Mouse (Mus musculus) lung, adult 2 months (tissue): Measurements from ENCODE around the gene Kif2a. TPM values are rescaled to one million over a fixed set of nuclear protein-coding genes. Genes with fewer than 3 reads are reported as not detected.

Source experiments
- DNase-seq: peaks from one replicate; pipeline ENCODE4 v3.0.0; 2022
- H3K4me1 ChIP-seq: fragments of 200-500 bp; 2 replicates; pipeline ENCODE4 v1.6.1; 2011; ENCODE audit warnings: low read length; ENCODE audit not compliant: control insufficient read depth, insufficient read depth
- H3K4me3 ChIP-seq: fragments of 200-500 bp; replicated peaks from 2 replicates; pipeline ENCODE3; 2011; ENCODE audit warnings: low read depth, mild to moderate bottlenecking, control low read depth, low read length; ENCODE audit errors: extremely low read depth
- CTCF ChIP-seq: fragments of 200-500 bp; IDR thresholded peaks from 2 replicates; pipeline ENCODE4 v1.5.1; 2011; ENCODE audit warnings: mild to moderate bottlenecking, low read length, control low read depth; ENCODE audit not compliant: insufficient read depth
- POLR2A ChIP-seq: fragments of 200-500 bp; IDR thresholded peaks from 2 replicates; pipeline ENCODE4 v1.6.1; 2011; ENCODE audit warnings: low read depth, mild to moderate bottlenecking, control low read depth, low read length, borderline replicate concordance; ENCODE audit errors: extremely low read depth
- WGBS: fragments of 180-500 bp; shearing (Covaris S2); methylation state at CpG from one replicate; pipeline ENCODE4 v1.1.7; 2018; 5-methylcytosine and 5-hydroxymethylcytosine counted together
- polyA plus RNA-seq: library from polyadenylated mRNA; depleted of rRNA; stranded (reverse); fragments of >200 nt; gene quantifications from 2 replicates; pipeline ENCODE4 v1.2.3, GENCODE M21; 2012; rRNA removed

Kif2a gene
- polyA plus RNA-seq, 1 experiment, result 4.5 TPM

DNA sequence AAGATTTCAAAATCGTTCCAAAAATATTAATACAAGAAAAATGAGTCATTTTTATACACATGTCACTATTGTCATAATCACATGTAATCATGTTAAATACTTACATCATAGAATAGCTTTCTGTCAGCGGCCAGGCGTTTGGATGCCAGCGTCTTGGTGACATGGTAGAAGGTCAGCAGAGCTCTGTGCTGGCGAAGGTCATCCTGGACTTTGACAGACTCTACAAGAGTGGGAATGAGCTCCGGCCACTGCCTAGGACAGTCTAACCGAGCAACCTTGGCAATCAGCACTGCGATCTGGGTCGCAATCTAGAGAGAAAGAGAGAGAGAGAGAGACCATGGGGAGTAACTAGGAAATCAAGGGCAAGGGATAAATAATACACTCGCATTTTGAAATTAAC is 111.8 kb downstream of the Kif2a start:
- no peak overlapping the region for H3K4me3 ChIP-seq
- no peaks in the 10 kb centered on the region for H3K4me1 ChIP-seq
- TF ChIP-seq POLR2A (no peak), CTCF (no peak)
- WGBS, result 93% methylated on average over 10 of the region's 10 CpGs
- no peak for DNase-seq

Other genes starting within 250 kb of the Kif2a start
- 11.9 and 13.6 TPM in 2 replicates for gene Ipo11, start 85.2 kb downstream of the Kif2a start, polyA plus RNA-seq
- gene Dimt1, start 75.0 kb downstream of the Kif2a start, polyA plus RNA-seq, result 3.6 and 4.9 TPM in 2 replicates